In the genomic region with DNA sequence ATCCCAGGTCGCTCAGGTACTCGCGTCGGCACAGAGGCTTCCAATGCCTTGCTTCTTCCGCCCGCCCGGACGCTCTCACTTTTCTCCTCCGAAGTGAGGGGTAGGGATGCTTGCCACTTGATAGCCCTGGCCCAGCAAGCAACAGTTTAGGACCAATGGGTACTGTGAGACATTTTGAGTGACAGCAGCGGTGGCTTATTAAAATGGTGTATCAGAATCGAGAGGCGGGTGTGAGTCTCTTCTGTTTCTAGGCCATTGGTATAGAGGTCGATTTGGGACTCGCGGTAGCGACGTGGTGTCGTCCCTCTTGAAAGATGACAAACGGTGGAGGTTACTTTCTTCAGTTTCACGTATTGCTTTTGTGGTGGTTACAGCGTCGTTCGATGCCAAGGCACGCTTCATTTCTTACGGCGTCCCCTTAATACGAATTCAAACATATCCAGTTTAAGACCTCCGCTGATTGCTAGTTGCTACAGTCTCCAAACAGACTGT, we compare ENCODE assay signal across 8 mouse cellular contexts. TPM values are rescaled to one million over a fixed set of nuclear protein-coding genes. Genes with fewer than 3 reads are reported as not detected.
DNase-seq lines count a peak whose midpoint lies in the region; ATAC-seq and TF ChIP-seq lines count a peak whose summit lies in the region.

No protein-coding gene starts in this region.

- H3K27me3 ChIP-seq in forebrain, embryonic 14.5 days (replicated peaks; ENCODE audit: control insufficient read depth, insufficient read depth, low read length) = no peaks in the 10 kb centered on the region
- no peaks in the 10 kb centered on the region for H3K27me3 ChIP-seq in thymus, adult 2 months (ENCODE audit: control insufficient read depth, insufficient read depth, low read length)

- no peak for TF ChIP-seq POLR2A in olfactory bulb, adult 2 months (IDR thresholded peaks at IDR 0.05; ENCODE audit: insufficient read depth, low read depth, low read length)
- TF ChIP-seq POLR2A in thymus, adult 2 months (IDR thresholded peaks at IDR 0.05; ENCODE audit: control insufficient read depth, extremely low read depth, insufficient read depth, low read length, poor library complexity) = no peak

- H3K9me3 ChIP-seq in ES-E14 (ENCODE audit: control insufficient read depth, insufficient read depth, low read depth, low read length) = no peaks in the 10 kb centered on the region
- H3K9me3 ChIP-seq in forebrain, embryonic 14.5 days (replicated peaks; ENCODE audit: control insufficient read depth, low read length) = no peaks in the 10 kb centered on the region

- DNase-seq in ES-E14 (ENCODE audit: low read depth, low spot score) = peak; percentile 87
- DNase-seq in cerebellum, adult 11 months = peak; percentile 79
- DNase-seq in forebrain, embryonic 14.5 days (ENCODE audit: low spot score) = peak; percentile 96
- DNase-seq in heart, postnatal 14 days = peak; percentile 82 to 89
- peak; percentile 94 for DNase-seq in layer of hippocampus, adult 11-12 months (ENCODE audit: low spot score)
- peak; percentile 92 to 94 for DNase-seq in lung, adult 18-20 months
- DNase-seq in thymus, adult 2 months = peak; percentile 87

- ATAC-seq in forebrain, embryonic 14.5 days = peak; percentile 98

- intact Hi-C loops in heart, postnatal 14 days (cut with DNase I) = loop anchor here (10.0 kb wide), 1 partner anchor 963 kb away; a partner anchor contains a TSS

- H3K4me3 ChIP-seq in ES-E14 (ENCODE audit: insufficient read depth in 1 of 2, low read depth in 1 of 2, low read length in 2 of 2, poor library complexity in 1 of 2, severe bottlenecking in 1 of 2) = peak overlapping the region; percentile 84 to 99
- peak overlapping the region; percentile 71 for H3K4me3 ChIP-seq in forebrain, embryonic 14.5 days (ENCODE audit: low read depth, low read length)
- H3K4me3 ChIP-seq in olfactory bulb, adult 2 months (ENCODE audit: insufficient read depth, low read depth, low read length) = peak overlapping the region; percentile 98
- peak overlapping the region; percentile 100 for H3K4me3 ChIP-seq in thymus, adult 2 months (ENCODE audit: control insufficient read depth, insufficient read depth, low read length)

- H3K4me2 ChIP-seq in forebrain, embryonic 14.5 days (ENCODE audit: low read length) = peak overlapping the region; percentile 53

- under 1% methylated on average over 28 of the region's 28 CpGs for WGBS in forebrain, embryonic 14.5 days
- WGBS in olfactory bulb, adult 2 months = under 1% methylated on average over 28 of the region's 28 CpGs
- WGBS in thymus, adult 2 months = under 1% methylated on average over 28 of the region's 28 CpGs

- in situ Hi-C loops in ES-E14 (cut with MboI; ENCODE audit: low sequenced_read_pairs in 2 of 2, unreplicated experiment in 2 of 2) = no loop called here

- no peak overlapping the region for H3K27ac ChIP-seq in ES-E14 (ENCODE audit: insufficient read depth, low read depth, low read length, poor library complexity, severe bottlenecking)
- peak overlapping the region; percentile 77; the same call in 1 of the 2 replicates for H3K27ac ChIP-seq in forebrain, embryonic 14.5 days (ENCODE audit: low read depth, low read length)
- H3K27ac ChIP-seq in olfactory bulb, adult 2 months (ENCODE audit: insufficient read depth, low read depth, low read length) = peak overlapping the region; percentile 94
- H3K27ac ChIP-seq in thymus, adult 2 months (ENCODE audit: control insufficient read depth, insufficient read depth, low read length) = peak overlapping the region; percentile 95

- no peak for TF ChIP-seq CTCF in olfactory bulb, adult 2 months (IDR thresholded peaks at IDR 0.05; ENCODE audit: insufficient read depth, low read depth, low read length)
- TF ChIP-seq CTCF in thymus, adult 2 months (IDR thresholded peaks at IDR 0.05; ENCODE audit: borderline replicate concordance, control insufficient read depth, extremely low read depth, insufficient read depth, low read length, poor library complexity) = no peak

- no peaks in the 10 kb centered on the region for H3K36me3 ChIP-seq in ES-E14 (ENCODE audit: control insufficient read depth, insufficient read depth, low read length, poor library complexity, severe bottlenecking)
- H3K36me3 ChIP-seq in forebrain, embryonic 14.5 days (ENCODE audit: control insufficient read depth, insufficient read depth, low read length) = no peaks in the 10 kb centered on the region
- H3K36me3 ChIP-seq in thymus, adult 2 months (ENCODE audit: control insufficient read depth, insufficient read depth, low read length) = no peaks in the 10 kb centered on the region

- 0 out of 4 replicates have a peak, but pooled peaks cover 0 to 2% of the 10 kb centered on the region in 2 experiments for H3K4me1 ChIP-seq in ES-E14 (ENCODE audit: control insufficient read depth in 2 of 2, insufficient read depth in 2 of 2, low read length in 2 of 2, poor library complexity in 1 of 2)
- peaks cover 5% of the 10 kb centered on the region; the same call in 1 of the 2 replicates for H3K4me1 ChIP-seq in forebrain, embryonic 14.5 days (ENCODE audit: control insufficient read depth, insufficient read depth, low read length)
- H3K4me1 ChIP-seq in olfactory bulb, adult 2 months (ENCODE audit: control insufficient read depth, insufficient read depth, low read length) = peaks cover 2% of the 10 kb centered on the region; the same call in 1 of the 2 replicates
- no peaks in the 10 kb centered on the region; the same call in 1 of the 2 replicates for H3K4me1 ChIP-seq in thymus, adult 2 months (replicated peaks; ENCODE audit: control insufficient read depth, insufficient read depth, low read length)

- peak overlapping the region; percentile 69 for H3K9ac ChIP-seq in ES-E14 (ENCODE audit: insufficient read depth, low read depth, low read length, poor library complexity, severe bottlenecking)
- peak overlapping the region; percentile 82 for H3K9ac ChIP-seq in forebrain, embryonic 14.5 days (ENCODE audit: low read length)

TF ChIP-seq in ES-E14, 5 proteins besides CTCF, POLR2A, EP300 and RAD21:
- TF ChIP-seq CHD2 (IDR thresholded peaks at IDR 0.05; ENCODE audit: low read depth, low read length) (peak; percentile 84), ZC3H11A (IDR thresholded peaks at IDR 0.05; ENCODE audit: borderline replicate concordance, low read depth, low read length) (no peak)

RNA-seq across cellular contexts. Expression of a gene that starts 0.5 kb away (rescaled TPM):
- 16.3 and 27.3 TPM in 2 replicates for total RNA-seq in ES-E14 (2012; rRNA removed)
- polyA plus RNA-seq in forebrain, embryonic 14.5 days (2014; fragmentation: Nextera tagmentation; extraction: Ambion mirVana) = 43.4 and 57.4 TPM in 2 replicates
- total RNA-seq in heart, postnatal 14 days (2021) = 10 to 100 TPM; 41.8 to 46.6 TPM
- polyA plus RNA-seq in olfactory bulb, adult 2 months (2012; ENCODE audit: insufficient read depth, insufficient read length, low replicate concordance, missing spikeins) = not detected in 2 replicates
- 14.5 and 16.9 TPM in 2 replicates for polyA plus RNA-seq in thymus, adult 2 months (2012; rRNA removed)

RNA-seq across cellular contexts. Expression of a gene that starts 0.6 kb away (rescaled TPM):
- total RNA-seq in ES-E14 (2012; rRNA removed) = 37.0 and 44.1 TPM in 2 replicates
- polyA plus RNA-seq in forebrain, embryonic 14.5 days (2014; fragmentation: Nextera tagmentation; extraction: Ambion mirVana) = 29.3 and 34.1 TPM in 2 replicates
- total RNA-seq in heart, postnatal 14 days (2021) = 10 to 100 TPM; 12.0 to 14.8 TPM
- not detected in 2 replicates for polyA plus RNA-seq in olfactory bulb, adult 2 months (2012; ENCODE audit: insufficient read depth, insufficient read length, low replicate concordance, missing spikeins)
- 15.4 and 17.0 TPM in 2 replicates for polyA plus RNA-seq in thymus, adult 2 months (2012; rRNA removed)

Comparison
In these comparisons a context has a peak if more than half of its experiments do, and no peak if none do; other contexts are left out.
1. RNA of a gene that starts 0.5 kb away (polyA plus RNA-seq): 43.4 to 57.4 TPM in forebrain, embryonic 14.5 days and 14.5 to 16.9 TPM in thymus, adult 2 months; not detected in olfactory bulb, adult 2 months; every median in the first group is over 10 times any median in the second.
2. RNA of a gene that starts 0.6 kb away (polyA plus RNA-seq): 29.3 to 34.1 TPM in forebrain, embryonic 14.5 days and 15.4 to 17.0 TPM in thymus, adult 2 months; not detected in olfactory bulb, adult 2 months; every median in the first group is over 10 times any median in the second.
3. Peak in every context shown above with its lines, with median percentiles within 50 percentile points of each other: DNase-seq and H3K4me3 ChIP-seq.